Mouse (Mus musculus): ENCODE data around the gene Cldn34b2. TPM values are rescaled to one million over a fixed set of nuclear protein-coding genes. Genes with fewer than 3 reads are reported as not detected.

The Cldn34b2 gene
- not detected for polyA plus RNA-seq (2017; shearing (Covaris generic))

DNA sequence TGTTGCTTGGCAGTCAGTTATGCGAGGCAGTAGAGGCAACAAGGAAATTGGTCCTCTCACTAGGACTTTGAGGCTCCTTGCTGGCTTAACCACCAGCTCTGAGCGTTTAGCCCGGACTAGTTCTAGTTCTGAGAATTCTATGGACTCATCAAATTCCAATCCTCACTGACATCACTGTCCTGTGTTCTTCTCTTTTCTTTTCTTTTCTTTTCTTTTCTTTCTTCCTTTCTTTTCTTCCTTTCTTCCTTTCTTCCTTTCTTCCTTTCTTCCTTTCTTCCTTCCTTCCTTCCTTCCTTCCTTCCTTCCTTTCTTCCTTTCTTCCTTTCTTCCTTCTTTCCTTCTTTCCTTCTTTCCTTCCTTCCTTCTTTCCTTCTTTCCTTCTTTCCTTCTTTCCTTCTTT lies at the start of gene Cldn34b2:
Gene Cldn34b2, minus strand, starts transcription at position 101 of the 400 bp plus-strand sequence.

DNA sequence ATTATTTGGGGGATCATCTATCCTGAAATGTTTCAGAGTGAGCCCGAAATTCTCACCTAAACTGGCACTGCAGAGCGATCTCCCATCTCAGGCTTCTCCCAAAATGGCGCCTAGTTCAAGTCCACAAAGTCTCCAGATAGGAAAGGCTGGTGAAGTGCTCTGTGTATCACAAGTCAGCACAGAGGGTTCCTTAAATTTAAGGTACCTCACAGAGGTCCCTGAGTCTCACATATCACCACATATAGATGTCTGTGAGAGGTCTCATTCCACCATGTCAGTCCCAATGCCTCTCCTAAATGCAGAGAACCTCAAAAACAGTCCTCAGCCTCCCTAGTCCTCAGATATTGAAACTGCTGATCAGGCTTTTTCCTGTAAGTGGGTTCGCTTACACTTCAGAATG lies 34.6 kb downstream of the Cldn34b2 start, which contains the start of gene Magea2:
Gene Magea2, minus strand, starts transcription at position 101 of the 400 bp plus-strand sequence.

DNA sequence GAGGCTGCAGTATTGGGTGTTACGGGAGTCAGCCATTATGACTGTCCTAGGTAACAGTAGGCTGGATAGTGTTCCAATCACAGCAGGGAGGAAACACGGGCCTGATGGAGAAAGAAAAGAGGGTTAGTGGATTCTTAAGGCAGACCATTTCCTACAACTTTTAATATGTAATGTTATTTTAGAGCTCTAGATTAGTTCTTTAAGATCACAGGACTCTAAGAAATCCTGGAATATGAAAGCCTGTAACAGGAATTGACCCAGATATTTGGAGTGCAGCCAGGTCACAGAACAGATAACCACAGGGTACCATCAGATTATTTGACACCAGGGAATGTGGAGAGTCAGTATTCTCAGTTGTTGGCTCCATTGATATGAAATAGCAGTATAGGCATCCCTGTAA lies 38.5 kb downstream of the Cldn34b2 start, which contains the start of gene Magea1:
Gene Magea1, minus strand, starts transcription at position 101 of the 400 bp plus-strand sequence.

Other genes starting within 250 kb of the Cldn34b2 start
- under 1 TPM in 1 of 2 experiments, not detected in 1; 0.19 TPM for gene Cldn34b1, start 238.1 kb downstream of the Cldn34b2 start, polyA plus RNA-seq (2017; shearing (Covaris generic))
- gene Magea6, start 192.4 kb downstream of the Cldn34b2 start, polyA plus RNA-seq (2017; shearing (Covaris generic)): under 1 TPM in 1 of 2 experiments, not detected in 1; 0.47 TPM
- gene Magea3, start 178.9 kb downstream of the Cldn34b2 start, polyA plus RNA-seq (2017; shearing (Covaris generic)): not detected
- gene Magea8, start 132.6 kb downstream of the Cldn34b2 start, polyA plus RNA-seq (2017; shearing (Covaris generic)): not detected
- not detected for gene Magea5, start 65.3 kb downstream of the Cldn34b2 start, polyA plus RNA-seq (2017; shearing (Covaris generic))
- under 1 TPM in 1 of 2 experiments, not detected in 1; 0.24 TPM for gene Magea1, start 38.6 kb downstream of the Cldn34b2 start, polyA plus RNA-seq (2017; shearing (Covaris generic))
- not detected for gene Magea2, start 34.7 kb downstream of the Cldn34b2 start, polyA plus RNA-seq (2017; shearing (Covaris generic))
- gene Sat1, start 88.0 kb upstream of the Cldn34b2 start, polyA plus RNA-seq (2017; shearing (Covaris generic)): 100 to 1,000 TPM; 259 to 331 TPM
- 10 to 100 TPM; 67.8 to 98.0 TPM for gene Acot9, start 134.0 kb upstream of the Cldn34b2 start, polyA plus RNA-seq (2017; shearing (Covaris generic))
- gene Prdx4, start 212.3 kb upstream of the Cldn34b2 start, polyA plus RNA-seq (2017; shearing (Covaris generic)): 10 to 100 TPM; 39.9 to 45.0 TPM

Measured in inflammation-experienced regulatory T-cells (primary cell).